Mouse (Mus musculus) cerebellum, adult (tissue): Measurements from ENCODE around the gene Trmt44.

ENCODE experiments used
- ATAC-seq: cut with Nextera tagmentation; 2 replicates; pipeline ENCODE4 v1.9.2; 2017; ENCODE audit warnings: mild to moderate bottlenecking, moderate library complexity, mixed read lengths; ENCODE audit not compliant: insufficient number of reproducible peaks, low FRiP score, low TSS enrichment

Gene Trmt44

DNA sequence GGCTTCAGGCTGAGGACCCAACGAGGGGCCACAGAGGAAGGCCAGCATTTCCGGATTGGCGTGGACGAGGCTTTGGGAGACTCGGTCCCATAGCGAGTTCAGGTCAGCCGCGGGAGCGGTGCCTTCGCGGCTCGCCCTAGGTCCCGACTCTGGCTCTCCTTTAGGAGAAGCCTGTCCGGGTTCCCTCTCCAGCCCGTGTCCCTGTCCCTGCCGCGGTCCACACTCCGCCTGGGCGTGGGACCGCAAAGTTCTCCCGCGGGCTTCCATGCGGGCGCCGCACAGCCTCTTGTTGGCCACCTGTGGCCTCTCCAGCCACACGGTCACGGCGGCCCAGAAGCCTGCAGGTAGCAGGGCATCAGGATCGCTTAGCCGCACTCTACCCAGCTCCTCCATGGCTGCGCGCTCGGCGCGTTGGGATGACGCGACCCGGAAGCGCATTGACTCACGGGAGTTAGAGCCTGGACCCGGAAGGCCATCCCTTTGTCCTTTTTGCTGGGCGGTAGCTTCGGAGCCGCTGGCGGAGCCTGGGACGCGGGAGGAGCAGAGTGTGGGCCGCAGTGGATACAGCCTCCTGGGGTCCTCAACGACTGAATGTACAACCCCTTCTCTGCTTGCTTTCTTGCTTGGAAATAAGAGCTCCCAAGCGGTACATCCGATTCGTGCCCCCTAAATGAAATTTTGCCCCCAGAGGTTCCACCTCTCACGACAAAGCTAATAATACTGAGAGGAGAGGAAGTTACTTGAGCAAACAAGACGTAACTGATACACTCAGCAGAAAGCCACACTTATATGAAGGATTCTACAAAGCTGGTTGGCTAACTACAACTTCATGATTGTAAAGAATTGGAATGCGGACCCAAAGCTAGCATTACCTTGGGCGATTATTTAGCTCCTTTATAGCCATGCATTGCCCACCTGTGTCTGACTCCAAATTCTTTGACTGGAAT lies at the start of gene Trmt44:
Trmt44 (minus strand) TSS at position 418 of the 947 bp plus-strand sequence.
- ATAC-seq: peak; percentile 93

DNA sequence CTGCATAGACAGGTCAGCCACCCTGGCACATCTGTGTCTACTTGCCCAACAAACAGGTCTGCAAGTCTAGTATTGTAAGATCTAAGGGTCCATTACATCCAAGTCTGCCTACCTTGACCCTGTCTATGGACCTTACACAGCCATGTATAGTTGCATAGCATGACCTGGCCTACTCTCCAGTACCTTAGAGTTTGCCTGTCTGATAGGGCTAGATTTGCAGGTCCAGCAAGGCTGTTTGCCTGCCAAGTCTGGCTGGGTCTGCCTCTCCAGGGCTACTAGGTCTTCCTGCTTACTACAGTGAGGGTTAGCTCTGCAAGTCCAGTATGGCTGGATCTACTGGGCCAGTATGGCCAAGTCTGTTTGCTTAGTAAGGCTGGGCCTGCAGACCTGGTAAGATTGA lies 49.0 kb upstream of the Trmt44 start:
- no peak for ATAC-seq

- no peak for ATAC-seq
Observed at GRCm38 (mm10) chr5:35621114-35621513, 46.2 kb upstream of the Trmt44 start.

DNA sequence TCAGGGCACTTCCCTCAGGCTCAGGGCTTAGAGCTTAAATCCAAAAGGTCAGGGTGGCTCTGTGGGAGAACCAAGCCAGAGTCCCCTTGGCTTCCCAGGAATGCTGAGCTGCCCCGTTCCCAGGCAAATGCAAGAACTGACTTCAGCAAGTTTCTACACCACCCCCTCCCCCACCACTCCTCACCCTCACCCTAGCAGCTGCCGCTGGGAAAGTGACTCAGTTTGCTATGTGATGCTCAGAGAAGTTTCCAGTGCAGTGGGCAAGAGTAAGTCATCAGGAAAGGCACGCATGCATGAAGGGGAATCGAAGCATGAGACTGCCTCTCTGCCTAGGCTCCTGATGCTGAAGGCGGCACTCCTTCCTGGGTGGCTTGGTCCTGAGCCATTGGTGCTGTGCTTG lies 42.1 kb upstream of the Trmt44 start:
- ATAC-seq: no peak

DNA sequence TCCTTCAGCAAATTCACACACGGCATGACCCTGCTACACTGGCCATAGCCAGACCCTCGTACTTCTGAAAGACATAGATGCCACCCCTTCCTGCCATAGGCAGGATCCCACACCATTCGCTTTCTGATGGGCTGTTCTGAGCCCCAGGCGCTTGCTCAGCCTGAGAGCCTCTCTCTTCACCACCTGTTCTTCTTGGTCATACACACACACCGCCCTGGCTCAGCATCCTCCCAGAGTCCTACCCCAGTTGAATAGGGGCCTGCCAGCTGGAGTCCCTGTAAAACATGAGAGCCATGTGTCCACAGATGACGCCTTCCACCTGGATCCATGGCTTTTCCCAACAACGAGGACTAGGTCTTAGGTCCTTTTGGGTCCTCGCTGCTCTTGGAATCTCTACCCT lies 37.9 kb upstream of the Trmt44 start:
- no peak for ATAC-seq

- no peak for ATAC-seq
Observed at GRCm38 (mm10) chr5:35611900-35612299, 37.0 kb upstream of the Trmt44 start.

GRCm38 (mm10) chr5:35611170-35611569 lies 36.3 kb upstream of the Trmt44 start:
- no peak for ATAC-seq

DNA sequence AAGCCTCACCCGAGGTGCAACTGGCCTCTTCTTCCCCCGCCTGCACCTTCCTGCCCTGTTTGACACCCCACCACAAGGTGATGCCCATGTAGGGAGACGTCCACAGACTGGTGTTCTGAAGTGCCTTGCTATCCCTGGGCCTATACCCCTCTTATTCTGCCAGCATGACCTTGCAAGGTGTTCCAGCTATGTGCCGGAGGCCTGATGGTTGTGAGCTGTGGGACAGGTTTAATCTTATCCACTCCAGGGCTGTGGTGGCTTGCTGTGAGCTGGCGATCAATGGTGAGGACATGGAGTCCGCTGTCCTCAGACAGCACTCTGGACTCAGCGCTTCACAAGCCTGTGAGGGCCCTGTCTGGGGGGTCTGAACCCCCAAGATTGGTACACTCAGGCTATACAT lies 35.5 kb upstream of the Trmt44 start:
- no peak for ATAC-seq

DNA sequence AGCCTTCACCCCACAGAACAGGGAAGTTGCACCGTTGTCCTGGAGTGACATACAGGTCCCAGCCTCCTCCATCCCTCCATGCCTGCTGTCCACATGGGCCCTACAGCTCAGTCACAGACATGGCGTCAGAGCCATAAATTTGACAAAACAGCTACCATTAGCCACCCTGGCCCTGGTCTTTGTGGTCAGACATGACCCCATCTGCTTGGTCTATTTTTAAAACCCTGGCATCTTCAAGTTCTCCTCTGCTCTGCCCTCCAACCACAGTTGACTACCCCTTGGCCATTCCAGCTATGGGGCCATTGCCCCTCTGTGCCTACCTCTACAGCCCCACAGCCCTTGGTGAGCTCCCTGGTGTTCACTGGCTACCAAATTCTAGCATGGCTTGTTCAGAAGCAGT lies 35.1 kb upstream of the Trmt44 start:
- ATAC-seq: no peak

DNA sequence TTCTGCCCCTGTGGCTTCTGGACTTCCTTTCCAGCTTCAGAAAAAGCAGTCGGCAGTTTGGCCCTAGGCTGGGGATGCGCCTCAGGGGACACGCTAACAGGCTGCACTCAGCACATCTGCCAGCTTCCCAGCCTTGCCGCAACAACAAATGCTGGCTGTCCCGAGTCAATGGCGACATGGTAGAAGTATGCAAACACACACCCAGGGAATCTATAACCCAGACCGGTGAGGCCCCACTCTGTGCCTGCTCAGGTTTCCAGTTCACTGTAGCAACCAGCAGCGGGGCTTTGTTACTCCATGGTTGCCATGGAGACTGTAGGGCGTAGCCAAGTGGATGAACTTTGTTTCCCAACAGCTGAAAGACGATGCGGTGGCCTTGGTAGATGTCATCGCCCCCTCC lies 34.5 kb upstream of the Trmt44 start:
- ATAC-seq: no peak

DNA sequence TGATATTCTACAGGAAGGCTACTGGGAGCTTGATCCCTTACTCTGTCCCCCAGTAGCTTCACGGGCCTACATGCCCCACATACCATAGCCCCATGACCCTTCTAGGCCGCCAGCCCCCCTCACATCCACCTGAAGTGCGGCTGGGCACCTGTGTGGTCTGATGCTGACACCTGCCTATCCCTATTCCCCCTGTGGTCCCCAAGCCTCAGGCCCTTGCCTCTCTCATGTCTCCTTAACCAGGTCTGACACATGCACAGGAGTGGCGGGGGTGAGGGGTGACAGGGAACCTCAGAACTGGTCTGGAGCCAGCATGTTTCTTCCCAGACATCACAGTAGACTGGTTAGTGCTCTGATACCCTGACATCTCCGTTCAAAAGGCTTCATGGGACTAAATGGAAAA lies 33.7 kb upstream of the Trmt44 start:
- no peak for ATAC-seq

DNA sequence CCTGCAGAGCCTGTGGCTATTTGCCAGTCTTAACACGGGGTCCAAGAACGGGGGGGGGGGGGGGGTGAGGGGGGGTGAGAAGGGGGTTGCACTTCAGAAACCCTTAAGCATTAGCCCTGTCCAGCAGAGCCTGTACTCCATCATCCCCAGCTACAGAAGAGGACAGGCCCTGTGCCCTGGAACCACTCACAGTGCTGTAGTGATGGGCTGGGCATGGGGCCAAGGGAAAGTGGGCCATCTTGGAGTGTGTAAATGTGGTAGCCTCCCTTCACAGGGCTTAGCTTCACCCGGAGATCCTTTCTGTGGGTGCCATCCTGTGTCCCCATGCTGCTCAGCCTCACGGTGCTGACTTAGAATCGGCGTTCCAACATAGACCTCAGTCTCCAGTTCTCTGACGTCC lies 32.9 kb upstream of the Trmt44 start:
- no peak for ATAC-seq

DNA sequence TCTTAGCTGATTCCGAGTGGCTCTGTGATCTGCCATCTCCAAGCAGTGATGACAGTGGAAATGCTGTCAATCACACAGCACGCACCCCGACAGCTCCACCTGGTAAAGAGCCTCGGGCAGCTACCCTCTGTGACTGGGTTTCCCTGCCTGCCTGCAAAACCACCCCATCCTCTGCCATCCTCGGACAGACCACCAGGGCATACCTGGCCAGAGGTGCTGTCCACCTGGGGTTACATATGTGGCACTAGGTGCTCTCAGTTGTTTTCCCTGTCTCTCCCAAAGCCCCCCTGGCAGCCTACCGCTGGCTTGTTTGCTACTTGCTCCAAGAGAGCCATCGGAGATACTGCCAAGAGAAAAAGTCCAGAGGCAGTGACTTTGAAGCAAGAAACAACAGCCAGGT lies 31.9 kb upstream of the Trmt44 start:
- no peak for ATAC-seq

DNA sequence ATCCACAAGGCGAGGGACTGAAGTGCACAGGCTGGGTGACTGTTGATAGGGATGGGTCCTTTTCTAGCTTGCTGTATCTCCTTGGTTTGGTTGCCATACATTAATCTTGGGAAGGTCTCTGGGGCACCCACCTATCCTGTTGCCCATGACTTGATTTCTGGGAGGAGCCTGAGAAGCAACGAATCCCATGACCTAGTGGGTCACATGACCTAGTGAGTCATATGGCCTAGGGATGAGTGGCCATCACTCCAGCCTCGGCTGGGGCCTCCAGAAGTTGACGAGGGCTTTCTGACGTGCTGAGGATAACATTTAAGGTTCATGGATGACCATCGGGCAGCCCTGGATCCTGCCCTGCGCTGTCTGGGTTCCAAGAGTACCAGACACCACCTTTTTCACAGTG lies 30.5 kb upstream of the Trmt44 start:
- no peak for ATAC-seq

GRCm38 (mm10) chr5:35601526-35601925 lies 26.7 kb upstream of the Trmt44 start:
- ATAC-seq: no peak

DNA sequence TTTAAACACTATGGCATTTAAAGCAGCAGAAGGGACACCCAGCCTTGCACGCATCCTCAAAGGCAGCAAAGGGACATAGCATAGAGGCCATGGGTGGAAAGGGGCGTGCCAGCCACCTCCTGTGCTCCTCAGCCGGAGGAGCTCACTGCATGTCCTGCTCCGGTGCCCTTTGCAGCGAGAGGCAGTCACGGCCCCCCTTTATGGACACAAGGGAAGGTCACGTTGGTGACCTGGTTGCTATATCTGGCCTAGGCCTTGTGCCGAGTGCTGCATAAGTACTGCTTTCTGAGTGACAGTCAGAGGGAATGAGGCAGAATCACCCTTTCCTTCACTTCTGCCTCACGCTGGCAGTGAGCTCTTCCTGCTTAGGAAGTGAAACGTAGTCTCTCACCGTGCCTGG lies 25.4 kb upstream of the Trmt44 start:
- no peak for ATAC-seq

GRCm38 (mm10) chr5:35596169-35597160 lies 21.6 kb upstream of the Trmt44 start:
- no peak for ATAC-seq

- 0 out of 2 replicates have a peak, but pooled peaks have one; percentile 16 for ATAC-seq
Observed at GRCm38 (mm10) chr5:35595706-35596105, 20.8 kb upstream of the Trmt44 start.

GRCm38 (mm10) chr5:35594768-35595167 lies 19.9 kb upstream of the Trmt44 start:
- ATAC-seq: no peak

GRCm38 (mm10) chr5:35593272-35593671 lies 18.4 kb upstream of the Trmt44 start:
- ATAC-seq: no peak

- no peak for ATAC-seq
Observed at GRCm38 (mm10) chr5:35592824-35593223, 18.0 kb upstream of the Trmt44 start.
